Mouse (Mus musculus): ENCODE measurements around the gene Kpna6. TPM values are rescaled to one million over a fixed set of nuclear protein-coding genes. Genes with fewer than 3 reads are reported as not detected.
"Not testable (repeated sequence)": the region's sequence is repeated elsewhere in the genome, so short reads cannot be mapped to it uniquely, and the experiment has no call there.

Kpna6 gene
- total RNA-seq (2014; fragmentation: Nextera tagmentation) (36.1 and 38.6 TPM in 2 replicates), total RNA-seq (2017) (25.1 and 39.0 TPM in 2 replicates)

GRCm38 (mm10) chr4:129672083-129672877 is at the start of gene Kpna6:
TSS of gene Kpna6 (minus strand) at chr4:129672767.
- ATAC-seq (replicated peaks; ENCODE audit: low FRiP score, low TSS enrichment, poor library complexity, severe bottlenecking): peak; percentile 80

- ATAC-seq (replicated peaks; ENCODE audit: low FRiP score, low TSS enrichment, poor library complexity, severe bottlenecking): no peak
These were observed 43.7 kb upstream of the Kpna6 start for GRCm38 (mm10) chr4:129716310-129716709.

GRCm38 (mm10) chr4:129709486-129710129 is 37.0 kb upstream of the Kpna6 start:
- no peak for ATAC-seq (replicated peaks; ENCODE audit: low FRiP score, low TSS enrichment, poor library complexity, severe bottlenecking)

- ATAC-seq (replicated peaks; ENCODE audit: low FRiP score, low TSS enrichment, poor library complexity, severe bottlenecking): no peak
These were observed 34.2 kb upstream of the Kpna6 start for GRCm38 (mm10) chr4:129706750-129707149.

GRCm38 (mm10) chr4:129702454-129702853 is 29.9 kb upstream of the Kpna6 start:
- ATAC-seq (replicated peaks; ENCODE audit: low FRiP score, low TSS enrichment, poor library complexity, severe bottlenecking): no peak

GRCm38 (mm10) chr4:129701503-129702377 is 29.2 kb upstream of the Kpna6 start:
- ATAC-seq (replicated peaks; ENCODE audit: low FRiP score, low TSS enrichment, poor library complexity, severe bottlenecking): peak; percentile 73

- ATAC-seq (replicated peaks; ENCODE audit: low FRiP score, low TSS enrichment, poor library complexity, severe bottlenecking): not testable (repeated sequence)
These were observed 28.1 kb upstream of the Kpna6 start for GRCm38 (mm10) chr4:129700661-129701060.

- no peak for ATAC-seq (replicated peaks; ENCODE audit: low FRiP score, low TSS enrichment, poor library complexity, severe bottlenecking)
These were observed 27.6 kb upstream of the Kpna6 start for GRCm38 (mm10) chr4:129700216-129700615.

GRCm38 (mm10) chr4:129697191-129697590 is 24.6 kb upstream of the Kpna6 start:
- ATAC-seq (replicated peaks; ENCODE audit: low FRiP score, low TSS enrichment, poor library complexity, severe bottlenecking): no peak

GRCm38 (mm10) chr4:129696158-129696985 is 23.8 kb upstream of the Kpna6 start, which contains the start of gene Tmem39b:
TSS of gene Tmem39b (minus strand) at chr4:129696838.
- ATAC-seq (replicated peaks; ENCODE audit: low FRiP score, low TSS enrichment, poor library complexity, severe bottlenecking): peak; percentile 81

GRCm38 (mm10) chr4:129695815-129696157 is 23.2 kb upstream of the Kpna6 start:
- no peak for ATAC-seq (replicated peaks; ENCODE audit: low FRiP score, low TSS enrichment, poor library complexity, severe bottlenecking)

GRCm38 (mm10) chr4:129684531-129684930 is 12.0 kb upstream of the Kpna6 start:
- ATAC-seq (replicated peaks; ENCODE audit: low FRiP score, low TSS enrichment, poor library complexity, severe bottlenecking): no peak

GRCm38 (mm10) chr4:129683901-129684493 is 11.4 kb upstream of the Kpna6 start:
- ATAC-seq (replicated peaks; ENCODE audit: low FRiP score, low TSS enrichment, poor library complexity, severe bottlenecking): no peak

GRCm38 (mm10) chr4:129681837-129682236 is 9.3 kb upstream of the Kpna6 start:
- ATAC-seq (replicated peaks; ENCODE audit: low FRiP score, low TSS enrichment, poor library complexity, severe bottlenecking): no peak

GRCm38 (mm10) chr4:129672878-129673449 is 397 bp upstream of the Kpna6 start:
- ATAC-seq (replicated peaks; ENCODE audit: low FRiP score, low TSS enrichment, poor library complexity, severe bottlenecking): peak; percentile 35

- ATAC-seq (replicated peaks; ENCODE audit: low FRiP score, low TSS enrichment, poor library complexity, severe bottlenecking): peak; percentile 68
These were observed 980 bp downstream of the Kpna6 start for GRCm38 (mm10) chr4:129671491-129672082.

- no peak for ATAC-seq (replicated peaks; ENCODE audit: low FRiP score, low TSS enrichment, poor library complexity, severe bottlenecking)
These were observed 10.2 kb downstream of the Kpna6 start for GRCm38 (mm10) chr4:129662255-129662813.

- ATAC-seq (replicated peaks; ENCODE audit: low FRiP score, low TSS enrichment, poor library complexity, severe bottlenecking): no peak
These were observed 11.0 kb downstream of the Kpna6 start for GRCm38 (mm10) chr4:129661584-129661983.
